In the genomic region with DNA sequence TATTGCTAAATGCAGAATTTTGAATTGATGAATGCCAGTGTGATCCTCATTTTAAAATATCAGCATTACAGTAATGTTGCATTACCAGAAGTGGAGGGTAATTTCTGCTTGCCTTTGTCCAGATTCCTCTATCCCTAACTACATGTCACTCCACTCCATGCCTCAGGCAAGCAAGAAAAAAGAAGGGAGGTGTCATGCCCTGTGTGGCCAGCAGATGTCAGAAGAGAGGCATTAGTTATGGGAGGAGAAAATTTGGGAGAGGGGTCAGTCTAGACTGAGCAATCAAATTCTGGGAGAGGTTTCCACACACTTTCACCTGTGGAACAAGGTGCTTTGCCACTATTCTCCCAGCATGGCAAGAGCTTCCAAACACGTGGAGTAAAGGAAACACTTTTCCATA, we compare ENCODE assay signal across 12 mouse cellular contexts. TPM values are rescaled to one million over a fixed set of nuclear protein-coding genes. Genes with fewer than 3 reads are reported as not detected.
DNase-seq lines count a peak whose midpoint lies in the region; ATAC-seq and TF ChIP-seq lines count a peak whose summit lies in the region.
"Not testable (repeated sequence)": the region's sequence is repeated elsewhere in the genome, so short reads cannot be mapped to it uniquely, and the experiment has no call there.
"Had no signal": no experiment of that assay in that cellular context is flagged by ENCODE, and none has a peak within 500 bp of the region (broad histone marks: within the 10 kb centered on the region; RNA-seq: fewer than 3 reads in every experiment).

No protein-coding gene starts in this region.

- not testable (repeated sequence) for H3K4me3 ChIP-seq in MEL (ENCODE audit: control insufficient read depth in 1 of 2, insufficient read depth in 1 of 2, low read depth in 2 of 2, low read length in 2 of 2); hindbrain, embryonic 14.5 days (replicated peaks; ENCODE audit: low read length); limb, embryonic 10.5 days

- H3K4me2 ChIP-seq in hindbrain, embryonic 14.5 days (replicated peaks), result not testable (repeated sequence)

- H3K36me3 ChIP-seq in MEL (ENCODE audit: control insufficient read depth in 1 of 2, insufficient read depth in 2 of 2, low read length in 2 of 2); hindbrain, embryonic 14.5 days (replicated peaks; ENCODE audit: control insufficient read depth, insufficient read depth); limb, embryonic 10.5 days: not testable (repeated sequence)

- not testable (repeated sequence) for TF ChIP-seq EP300 in MEL (IDR thresholded peaks at IDR 0.05; ENCODE audit: low read depth in 1 of 2, low read length in 2 of 2)

- WGBS in hindbrain, embryonic 14.5 days, result 3% methylated on average over 1 of the region's 1 CpGs
- 4% methylated on average over 1 of the region's 1 CpGs for WGBS in limb, embryonic 10.5 days

- TF ChIP-seq CTCF in MEL (IDR thresholded peaks at IDR 0.05 in 2 of 3, conservative IDR thresholded peaks at IDR 0.05 in 1 of 3; ENCODE audit: control insufficient read depth in 1 of 3, insufficient read depth in 1 of 3, low read depth in 2 of 3, low read length in 3 of 3, poor library complexity in 1 of 3, severe bottlenecking in 1 of 3), result peak; percentile 58 to 67 (median 60)

- H3K4me1 ChIP-seq in MEL (ENCODE audit: control insufficient read depth in 1 of 2, insufficient read depth in 2 of 2, low read length in 2 of 2); hindbrain, embryonic 14.5 days (replicated peaks; ENCODE audit: control insufficient read depth, insufficient read depth, low read length); limb, embryonic 10.5 days: not testable (repeated sequence)

- not testable (repeated sequence) for H3K9ac ChIP-seq in MEL (ENCODE audit: control insufficient read depth, low read depth, low read length, poor library complexity, severe bottlenecking); hindbrain, embryonic 14.5 days

- not testable (repeated sequence) for H3K79me2 ChIP-seq in MEL (ENCODE audit: control insufficient read depth, insufficient read depth, low read length, poor library complexity)

- H3K9me3 ChIP-seq in MEL (replicated peaks; ENCODE audit: insufficient read depth, low read length); hindbrain, embryonic 14.5 days (ENCODE audit: control insufficient read depth, low read length); limb, embryonic 10.5 days (replicated peaks): not testable (repeated sequence)

- peak; percentile 33 for DNase-seq in MEL (ENCODE audit: low read depth, low spot score)
- peak; percentile 0 for DNase-seq in brain, adult 2 months (ENCODE audit: low read depth, low spot score)
- peak; percentile 25 for DNase-seq in hindbrain, embryonic 14.5 days (ENCODE audit: low spot score)
- DNase-seq in limb, embryonic 10.5 days (ENCODE audit: low spot score), result peak; percentile 52
- DNase-seq in retina, postnatal 1 day, result peak; percentile 39
- peak; percentile 12 for DNase-seq in yolk sac, embryonic 10.5 days (ENCODE audit: low spot score)

- not testable (repeated sequence) for H3K27ac ChIP-seq in MEL (ENCODE audit: control insufficient read depth, low read depth, low read length); hindbrain, embryonic 14.5 days; limb, embryonic 10.5 days

- ATAC-seq in erythroid progenitor cell, adult 5-6 weeks (replicated peaks; ENCODE audit: low FRiP score, poor library complexity, severe bottlenecking), result 0 out of 2 replicates have a peak, but pooled peaks have one; percentile 30
- ATAC-seq in hindbrain, embryonic 14.5 days (ENCODE audit: low FRiP score), result not testable (repeated sequence)
- ATAC-seq in megakaryocyte, adult 5-6 weeks (ENCODE audit: poor library complexity, severe bottlenecking), result peak; percentile 70

- TF ChIP-seq RAD21 in MEL (IDR thresholded peaks at IDR 0.05; ENCODE audit: low read depth, low read length), result peak; percentile 38

- TF ChIP-seq POLR2A in MEL (IDR thresholded peaks at IDR 0.05; ENCODE audit: control insufficient read depth in 1 of 2, insufficient read depth in 1 of 2, low read depth in 1 of 2, low read length in 2 of 2, poor library complexity in 1 of 2), result not testable (repeated sequence)

- not testable (repeated sequence) for H3K27me3 ChIP-seq in MEL (ENCODE audit: control insufficient read depth in 1 of 2, insufficient read depth in 2 of 2, low read length in 2 of 2); hindbrain, embryonic 14.5 days (ENCODE audit: control insufficient read depth, insufficient read depth, low read length); limb, embryonic 10.5 days (ENCODE audit: low read depth, poor library complexity, severe bottlenecking)

TF ChIP-seq in MEL, 35 proteins besides CTCF, POLR2A, EP300 and RAD21:
- peak; percentile 33 for TF ChIP-seq SMC3 (IDR thresholded peaks at IDR 0.05; ENCODE audit: low read depth, low read length)

RNA-seq across cellular contexts. Expression of gene Vmn2r9, which starts 14.3 kb away (rescaled TPM):
- total RNA-seq in MEL (2012; rRNA removed), result not detected in 2 replicates
- not detected for polyA plus RNA-seq in MEL (2012; ENCODE audit: insufficient read depth in 1 of 2, insufficient read length in 2 of 2, low read depth in 1 of 2, low replicate concordance in 2 of 2, missing spikeins in 1 of 2)
- not detected in 2 replicates for total RNA-seq in erythroid progenitor cell, adult 5-6 weeks (2015; ENCODE audit: low replicate concordance)
- under 0.01 TPM in 1 of 2 replicates, not detected in the other for total RNA-seq in erythroid progenitor cell, adult 5-6 weeks (2017; ENCODE audit: low replicate concordance)
- not detected in 2 replicates for polyA plus RNA-seq in hindbrain, embryonic 14.5 days (2014; fragmentation: Nextera tagmentation; extraction: Ambion mirVana)
- not detected in 2 replicates for polyA plus RNA-seq in limb, embryonic 10.5 days (2016; fragmentation: Nextera tagmentation; extraction: Ambion mirVana)
- total RNA-seq in megakaryocyte, adult 5-6 weeks (2015), result not detected in 2 replicates
- not detected in 2 replicates for total RNA-seq in megakaryocyte, adult 5-6 weeks (2017)
- total RNA-seq: gastrocnemius, adult 8-10 months; layer of hippocampus, postnatal 36 days had no signal
- polyA plus RNA-seq: heart, embryonic 14.5 days; liver, embryonic 16.5 days had no signal

RNA-seq across cellular contexts. Expression of gene Vmn2r8, which starts 58.1 kb away (rescaled TPM):
- total RNA-seq in MEL (2012; rRNA removed), result not detected in 2 replicates
- polyA plus RNA-seq in MEL (2012; ENCODE audit: insufficient read depth in 1 of 2, insufficient read length in 2 of 2, low read depth in 1 of 2, low replicate concordance in 2 of 2, missing spikeins in 1 of 2), result not detected
- not detected in 2 replicates for total RNA-seq in erythroid progenitor cell, adult 5-6 weeks (2015; ENCODE audit: low replicate concordance)
- total RNA-seq in erythroid progenitor cell, adult 5-6 weeks (2017; ENCODE audit: low replicate concordance), result not detected in 2 replicates
- not detected in 2 replicates for polyA plus RNA-seq in hindbrain, embryonic 14.5 days (2014; fragmentation: Nextera tagmentation; extraction: Ambion mirVana)
- not detected in 2 replicates for polyA plus RNA-seq in limb, embryonic 10.5 days (2016; fragmentation: Nextera tagmentation; extraction: Ambion mirVana)
- total RNA-seq in megakaryocyte, adult 5-6 weeks (2015), result not detected in 2 replicates
- total RNA-seq in megakaryocyte, adult 5-6 weeks (2017), result not detected in 2 replicates
- total RNA-seq: gastrocnemius, adult 8-10 months; layer of hippocampus, postnatal 36 days had no signal
- polyA plus RNA-seq: heart, embryonic 14.5 days; liver, embryonic 16.5 days had no signal

Comparison
In these comparisons a context has a peak if more than half of its experiments do, and no peak if none do; other contexts are left out.
1. DNase-seq: peak in every context shown above with its lines; median percentile 52 in limb, embryonic 10.5 days; 39 in retina, postnatal 1 day; 33 in MEL; 25 in hindbrain, embryonic 14.5 days; 12 in yolk sac, embryonic 10.5 days; 0 in brain, adult 2 months.